Mouse (Mus musculus): Measurements from ENCODE around the gene Als2. TPM values are rescaled to one million over a fixed set of nuclear protein-coding genes. Genes with fewer than 3 reads are reported as not detected.

Als2 gene
- polyA plus RNA-seq, 1 experiment from 2014 or later, result 15.5 TPM

GRCm38 (mm10) chr1:59208331-59208730, 28.7 kb downstream of the Als2 start:
- Histone ChIP-seq H3K4me1 (no peaks in the 10 kb centered on the region), H3K9ac (replicated peaks) (no peak overlapping the region), H3K4me2 (no peak overlapping the region), H3K27me3 (replicated peaks) (no peaks in the 10 kb centered on the region), H3K27ac (replicated peaks) (no peak overlapping the region), H3K4me3 (replicated peaks) (no peak overlapping the region), H3K9me3 (replicated peaks) (no peaks in the 10 kb centered on the region), H3K36me3 (peaks cover 37% of the 10 kb centered on the region)
- no peak for ATAC-seq (ENCODE audit: low FRiP score)
- 86% methylated on average over 1 of the region's 1 CpGs for WGBS

GRCm38 (mm10) chr1:59204489-59204888, 32.5 kb downstream of the Als2 start:
- Histone ChIP-seq H3K9ac (replicated peaks) (no peak overlapping the region), H3K27ac (replicated peaks) (no peak overlapping the region), H3K4me1 (no peaks in the 10 kb centered on the region), H3K4me3 (replicated peaks) (no peak overlapping the region), H3K4me2 (no peak overlapping the region), H3K27me3 (replicated peaks) (no peaks in the 10 kb centered on the region), H3K9me3 (replicated peaks) (no peaks in the 10 kb centered on the region), H3K36me3 (peaks cover 54% of the 10 kb centered on the region)
- no peak for ATAC-seq (ENCODE audit: low FRiP score)
- WGBS, result 90% methylated on average over 1 of the region's 1 CpGs

- Histone ChIP-seq H3K4me3 (replicated peaks) (no peak overlapping the region), H3K36me3 (peaks cover 59% of the 10 kb centered on the region), H3K9me3 (replicated peaks) (no peaks in the 10 kb centered on the region), H3K4me1 (no peaks in the 10 kb centered on the region), H3K4me2 (no peak overlapping the region), H3K27ac (replicated peaks) (no peak overlapping the region), H3K9ac (replicated peaks) (no peak overlapping the region), H3K27me3 (replicated peaks) (no peaks in the 10 kb centered on the region)
- ATAC-seq (ENCODE audit: low FRiP score), result no peak
- 77% methylated on average over 10 of the region's 10 CpGs for WGBS
Observed at GRCm38 (mm10) chr1:59202367-59202766, 34.7 kb downstream of the Als2 start.

- no peaks in the 10 kb centered on the region for H3K9me3 ChIP-seq (replicated peaks)
- no peak overlapping the region for H3K4me3 ChIP-seq (replicated peaks)
- no peaks in the 10 kb centered on the region for H3K27me3 ChIP-seq (replicated peaks)
- peaks cover 53% of the 10 kb centered on the region for H3K36me3 ChIP-seq
- no peak overlapping the region for H3K9ac ChIP-seq (replicated peaks)
- ATAC-seq (ENCODE audit: low FRiP score), result no peak
- 79% methylated on average over 1 of the region's 1 CpGs for WGBS
- H3K27ac ChIP-seq (replicated peaks), result no peak overlapping the region
- H3K4me1 ChIP-seq, result no peaks in the 10 kb centered on the region
- no peak overlapping the region for H3K4me2 ChIP-seq
Observed at GRCm38 (mm10) chr1:59201561-59201960, 35.5 kb downstream of the Als2 start.

- Histone ChIP-seq H3K27ac (replicated peaks) (no peak overlapping the region), H3K4me1 (no peaks in the 10 kb centered on the region), H3K4me3 (replicated peaks) (no peak overlapping the region), H3K9ac (replicated peaks) (no peak overlapping the region), H3K9me3 (replicated peaks) (no peaks in the 10 kb centered on the region), H3K27me3 (replicated peaks) (no peaks in the 10 kb centered on the region), H3K36me3 (peaks cover 56% of the 10 kb centered on the region), H3K4me2 (no peak overlapping the region)
- WGBS, result 92% methylated on average over 5 of the region's 5 CpGs
- ATAC-seq (ENCODE audit: low FRiP score), result no peak
Observed at GRCm38 (mm10) chr1:59200960-59201359, 36.1 kb downstream of the Als2 start.

- no peaks in the 10 kb centered on the region for H3K4me1 ChIP-seq
- H3K27ac ChIP-seq (replicated peaks), result no peak overlapping the region
- no peaks in the 10 kb centered on the region for H3K9me3 ChIP-seq (replicated peaks)
- ATAC-seq (ENCODE audit: low FRiP score), result no peak
- no peaks in the 10 kb centered on the region for H3K27me3 ChIP-seq (replicated peaks)
- 59% methylated on average over 6 of the region's 6 CpGs for WGBS
- H3K9ac ChIP-seq (replicated peaks), result no peak overlapping the region
- H3K4me2 ChIP-seq, result no peak overlapping the region
- peaks cover 61% of the 10 kb centered on the region for H3K36me3 ChIP-seq
- H3K4me3 ChIP-seq (replicated peaks), result no peak overlapping the region
Observed at GRCm38 (mm10) chr1:59194979-59195378, 42.1 kb downstream of the Als2 start.

- ATAC-seq (ENCODE audit: low FRiP score), result no peak
- peaks cover 67% of the 10 kb centered on the region for H3K36me3 ChIP-seq
- H3K27ac ChIP-seq (replicated peaks), result no peak overlapping the region
- WGBS, result 83% methylated on average over 5 of the region's 5 CpGs
- no peaks in the 10 kb centered on the region for H3K9me3 ChIP-seq (replicated peaks)
- no peaks in the 10 kb centered on the region for H3K27me3 ChIP-seq (replicated peaks)
- H3K9ac ChIP-seq (replicated peaks), result no peak overlapping the region
- H3K4me3 ChIP-seq (replicated peaks), result no peak overlapping the region
- H3K4me1 ChIP-seq, result no peaks in the 10 kb centered on the region
- H3K4me2 ChIP-seq, result no peak overlapping the region
Observed at GRCm38 (mm10) chr1:59187786-59188185, 49.2 kb downstream of the Als2 start.

GRCm38 (mm10) chr1:59186317-59186716, 50.7 kb downstream of the Als2 start:
- H3K4me2 ChIP-seq, result no peak overlapping the region
- no peak overlapping the region for H3K4me3 ChIP-seq (replicated peaks)
- ATAC-seq (ENCODE audit: low FRiP score), result no peak
- H3K27ac ChIP-seq (replicated peaks), result no peak overlapping the region
- H3K4me1 ChIP-seq, result no peaks in the 10 kb centered on the region
- WGBS, result 88% methylated on average over 10 of the region's 10 CpGs
- no peaks in the 10 kb centered on the region for H3K9me3 ChIP-seq (replicated peaks)
- no peak overlapping the region for H3K9ac ChIP-seq (replicated peaks)
- H3K27me3 ChIP-seq (replicated peaks), result no peaks in the 10 kb centered on the region
- peaks cover 70% of the 10 kb centered on the region for H3K36me3 ChIP-seq

- no peak overlapping the region for H3K4me3 ChIP-seq (replicated peaks)
- no peaks in the 10 kb centered on the region for H3K27me3 ChIP-seq (replicated peaks)
- peaks cover 64% of the 10 kb centered on the region for H3K36me3 ChIP-seq
- H3K9me3 ChIP-seq (replicated peaks), result no peaks in the 10 kb centered on the region
- no peak overlapping the region for H3K9ac ChIP-seq (replicated peaks)
- no peak overlapping the region for H3K27ac ChIP-seq (replicated peaks)
- no peaks in the 10 kb centered on the region for H3K4me1 ChIP-seq
- ATAC-seq (ENCODE audit: low FRiP score), result no peak
- H3K4me2 ChIP-seq, result no peak overlapping the region
- 89% methylated on average over 9 of the region's 9 CpGs for WGBS
Observed at GRCm38 (mm10) chr1:59185410-59185809, 51.6 kb downstream of the Als2 start.

GRCm38 (mm10) chr1:59183045-59183444, 54.0 kb downstream of the Als2 start:
- no peak overlapping the region for H3K4me3 ChIP-seq (replicated peaks)

GRCm38 (mm10) chr1:59182373-59182772, 54.7 kb downstream of the Als2 start:
- no peak overlapping the region for H3K4me3 ChIP-seq (replicated peaks)
- no peak for ATAC-seq (ENCODE audit: low FRiP score)
- no peaks in the 10 kb centered on the region for H3K27me3 ChIP-seq (replicated peaks)
- no peak overlapping the region for H3K27ac ChIP-seq (replicated peaks)
- no peak overlapping the region for H3K4me2 ChIP-seq
- H3K36me3 ChIP-seq, result peaks cover 72% of the 10 kb centered on the region
- no peaks in the 10 kb centered on the region for H3K9me3 ChIP-seq (replicated peaks)
- H3K9ac ChIP-seq (replicated peaks), result no peak overlapping the region
- H3K4me1 ChIP-seq, result no peaks in the 10 kb centered on the region
- WGBS, result 92% methylated on average over 2 of the region's 2 CpGs

More at GRCm38 (mm10) chr1:59183045-59183444, 54.0 kb downstream of the Als2 start:
- no peaks in the 10 kb centered on the region for H3K4me1 ChIP-seq
- H3K36me3 ChIP-seq, result peaks cover 70% of the 10 kb centered on the region
- ATAC-seq (ENCODE audit: low FRiP score), result no peak
- no peak overlapping the region for H3K4me2 ChIP-seq
- H3K9ac ChIP-seq (replicated peaks), result no peak overlapping the region
- H3K9me3 ChIP-seq (replicated peaks), result no peaks in the 10 kb centered on the region
- H3K27ac ChIP-seq (replicated peaks), result no peak overlapping the region
- WGBS, result 96% methylated on average over 4 of the region's 4 CpGs
- H3K27me3 ChIP-seq (replicated peaks), result no peaks in the 10 kb centered on the region

GRCm38 (mm10) chr1:59180003-59180402, 57.0 kb downstream of the Als2 start:
- H3K4me1 ChIP-seq, result no peaks in the 10 kb centered on the region
- no peak overlapping the region for H3K4me2 ChIP-seq
- H3K9me3 ChIP-seq (replicated peaks), result no peaks in the 10 kb centered on the region
- H3K36me3 ChIP-seq, result peaks cover 67% of the 10 kb centered on the region
- H3K27me3 ChIP-seq (replicated peaks), result no peaks in the 10 kb centered on the region
- ATAC-seq (ENCODE audit: low FRiP score), result no peak
- WGBS, result 92% methylated on average over 3 of the region's 3 CpGs
- H3K27ac ChIP-seq (replicated peaks), result no peak overlapping the region
- H3K9ac ChIP-seq (replicated peaks), result no peak overlapping the region
- no peak overlapping the region for H3K4me3 ChIP-seq (replicated peaks)

- no peak overlapping the region for H3K4me2 ChIP-seq
- H3K4me1 ChIP-seq, result no peaks in the 10 kb centered on the region
- H3K4me3 ChIP-seq (replicated peaks), result no peak overlapping the region
- no peak overlapping the region for H3K9ac ChIP-seq (replicated peaks)
- no peaks in the 10 kb centered on the region for H3K9me3 ChIP-seq (replicated peaks)
- WGBS, result 95% methylated on average over 10 of the region's 10 CpGs
- H3K27ac ChIP-seq (replicated peaks), result no peak overlapping the region
- H3K36me3 ChIP-seq, result peaks cover 64% of the 10 kb centered on the region
- ATAC-seq (ENCODE audit: low FRiP score), result no peak
- H3K27me3 ChIP-seq (replicated peaks), result no peaks in the 10 kb centered on the region
Observed at GRCm38 (mm10) chr1:59178401-59178800, 58.6 kb downstream of the Als2 start.

All from neural tube, embryonic 15.5 days (tissue).